Mouse (Mus musculus) heart, embryonic 15.5 days (tissue): ENCODE measurements around the gene Abcf3. TPM values are rescaled to one million over a fixed set of nuclear protein-coding genes. Genes with fewer than 3 reads are reported as not detected.

Source experiments
- ATAC-seq: fragments of 200-750 bp; cut with Nextera tagmentation; replicated peaks from 2 replicates; pipeline ENCODE4 v1.8.0; 2017; ENCODE audit warnings: low read depth, moderate TSS enrichment; ENCODE audit not compliant: insufficient number of reproducible peaks, insufficient read depth, low FRiP score
- H3K27ac ChIP-seq: fragments of 300-500 bp; sonication (generic); 2 replicates; pipeline ENCODE4 v1.5.1; 2015; ENCODE audit warnings: mild to moderate bottlenecking, inconsistent platforms
- H3K27me3 ChIP-seq: fragments of 300-500 bp; sonication (generic); 2 replicates; pipeline ENCODE4 v1.6.1; 2015; ENCODE audit warnings: inconsistent platforms
- H3K36me3 ChIP-seq: fragments of 300-500 bp; sonication (generic); 2 replicates; pipeline ENCODE4 v1.6.1; 2015; ENCODE audit warnings: mild to moderate bottlenecking, inconsistent platforms
- H3K4me1 ChIP-seq: fragments of 300-500 bp; sonication (generic); replicated peaks from 2 replicates; pipeline ENCODE4 v1.6.1; 2015; ENCODE audit warnings: inconsistent platforms
- H3K4me2 ChIP-seq: fragments of 300-500 bp; sonication (generic); 2 replicates; pipeline ENCODE4 v1.6.1; 2015; ENCODE audit warnings: inconsistent platforms, mild to moderate bottlenecking, moderate library complexity
- H3K4me3 ChIP-seq: fragments of 300-500 bp; sonication (generic); 2 replicates; pipeline ENCODE4 v1.5.1; 2015; ENCODE audit warnings: mild to moderate bottlenecking, inconsistent platforms
- H3K9ac ChIP-seq: fragments of 300-500 bp; sonication (generic); 2 replicates; pipeline ENCODE4 v1.6.1; 2015; ENCODE audit warnings: mild to moderate bottlenecking, inconsistent platforms
- H3K9me3 ChIP-seq: fragments of 300-500 bp; sonication (generic); replicated peaks from 2 replicates; pipeline ENCODE4 v1.6.1; 2016; ENCODE audit warnings: inconsistent platforms
- WGBS: fragments of 180-500 bp; shearing (Covaris S2); methylation state at CpG from one replicate; pipeline ENCODE4 v1.1.7; 2015; ENCODE audit warnings: mixed read lengths; 5-methylcytosine and 5-hydroxymethylcytosine counted together
- polyA plus RNA-seq: library from polyadenylated mRNA; unstranded; fragments of >200 nt; fragmentation: Nextera tagmentation; extraction: Ambion mirVana; gene quantifications from 2 replicates; pipeline ENCODE4 v1.2.1, GENCODE M21; 2015

Gene Abcf3
- polyA plus RNA-seq, 1 experiment from 2014 or later: 47.1 TPM

DNA sequence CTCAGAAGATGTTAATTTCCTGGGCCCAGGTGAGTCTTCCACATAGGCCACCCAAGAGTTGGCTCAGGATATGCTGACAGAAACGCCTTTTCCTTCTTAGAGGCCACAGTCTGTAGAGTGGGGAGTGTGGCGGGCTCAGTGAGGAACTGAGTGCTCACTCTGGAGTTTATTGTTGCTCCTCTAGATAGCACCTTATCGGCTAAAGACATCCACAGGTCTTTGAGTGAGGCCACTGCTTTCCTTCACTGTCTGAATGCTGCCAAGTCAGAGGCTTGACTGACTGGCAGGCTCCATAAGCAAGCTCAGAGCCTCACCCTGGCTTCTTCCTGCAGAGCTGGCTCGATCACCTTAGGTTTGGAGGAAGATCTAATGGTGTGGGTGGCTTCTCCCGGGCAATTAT is 19.6 kb upstream of the Abcf3 start:
- no peak for ATAC-seq
- no peak overlapping the region for H3K4me3 ChIP-seq
- H3K27me3 ChIP-seq: no peaks in the 10 kb centered on the region
- H3K36me3 ChIP-seq: peaks cover 89% of the 10 kb centered on the region
- WGBS: 93% methylated on average over 5 of the region's 5 CpGs
- H3K4me2 ChIP-seq: no peak overlapping the region
- H3K9ac ChIP-seq: no peak overlapping the region
- no peak overlapping the region for H3K27ac ChIP-seq
- no peaks in the 10 kb centered on the region for H3K9me3 ChIP-seq
- H3K4me1 ChIP-seq: no peaks in the 10 kb centered on the region

DNA sequence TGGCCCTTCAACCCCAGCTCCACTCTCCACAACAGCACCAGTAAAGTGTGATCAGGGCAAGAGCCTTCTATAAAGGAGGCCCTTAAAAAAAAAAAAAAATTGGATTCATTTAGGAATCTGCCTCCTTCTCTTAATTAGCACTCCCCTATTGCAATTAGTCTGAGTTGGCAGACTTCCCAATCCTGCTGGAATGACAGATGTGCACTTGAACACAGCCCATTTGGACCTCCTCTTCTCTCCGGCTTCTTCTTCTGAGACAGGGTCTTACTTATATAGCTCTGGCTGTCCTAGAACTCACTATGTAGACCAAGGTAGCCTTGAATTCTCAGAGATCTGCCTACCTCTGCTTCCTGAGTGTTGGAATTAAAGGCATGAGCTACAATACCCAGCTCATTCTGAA is 19.0 kb upstream of the Abcf3 start:
- no peaks in the 10 kb centered on the region for H3K27me3 ChIP-seq
- no peak overlapping the region for H3K4me2 ChIP-seq
- peaks cover 83% of the 10 kb centered on the region for H3K36me3 ChIP-seq
- H3K4me1 ChIP-seq: no peaks in the 10 kb centered on the region
- ATAC-seq: no peak
- H3K27ac ChIP-seq: no peak overlapping the region
- no peaks in the 10 kb centered on the region for H3K9me3 ChIP-seq
- no peak overlapping the region for H3K4me3 ChIP-seq
- H3K9ac ChIP-seq: no peak overlapping the region
- WGBS: 64% methylated on average over 1 of the region's 1 CpGs

DNA sequence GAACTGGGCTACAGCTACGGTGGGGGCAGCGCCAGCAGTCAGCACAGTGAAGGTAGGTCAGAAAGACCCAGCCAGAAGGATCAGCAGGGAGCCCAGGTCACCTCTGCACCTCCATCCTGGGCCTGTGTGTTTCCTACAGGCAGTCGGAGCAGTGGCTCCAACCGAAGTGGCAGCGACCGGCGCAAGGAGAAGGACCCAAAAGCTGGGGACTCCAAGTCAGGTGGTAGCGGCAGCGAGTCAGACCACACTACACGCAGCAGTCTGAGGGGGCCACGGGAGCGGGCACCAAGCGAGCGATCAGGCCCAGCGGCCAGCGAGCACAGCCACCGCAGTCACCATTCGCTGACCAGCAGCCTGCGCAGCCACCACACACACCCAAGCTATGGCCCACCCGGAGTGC is 17.4 kb upstream of the Abcf3 start:
- Histone ChIP-seq H3K27me3 (no peaks in the 10 kb centered on the region), H3K9me3 (no peaks in the 10 kb centered on the region), H3K9ac (no peak overlapping the region), H3K4me2 (no peak overlapping the region), H3K27ac (no peak overlapping the region), H3K4me3 (no peak overlapping the region), H3K36me3 (peaks cover 70% of the 10 kb centered on the region), H3K4me1 (peaks cover under 1% of the 10 kb centered on the region)
- no peak for ATAC-seq
- 93% methylated on average over 20 of the region's 20 CpGs for WGBS

DNA sequence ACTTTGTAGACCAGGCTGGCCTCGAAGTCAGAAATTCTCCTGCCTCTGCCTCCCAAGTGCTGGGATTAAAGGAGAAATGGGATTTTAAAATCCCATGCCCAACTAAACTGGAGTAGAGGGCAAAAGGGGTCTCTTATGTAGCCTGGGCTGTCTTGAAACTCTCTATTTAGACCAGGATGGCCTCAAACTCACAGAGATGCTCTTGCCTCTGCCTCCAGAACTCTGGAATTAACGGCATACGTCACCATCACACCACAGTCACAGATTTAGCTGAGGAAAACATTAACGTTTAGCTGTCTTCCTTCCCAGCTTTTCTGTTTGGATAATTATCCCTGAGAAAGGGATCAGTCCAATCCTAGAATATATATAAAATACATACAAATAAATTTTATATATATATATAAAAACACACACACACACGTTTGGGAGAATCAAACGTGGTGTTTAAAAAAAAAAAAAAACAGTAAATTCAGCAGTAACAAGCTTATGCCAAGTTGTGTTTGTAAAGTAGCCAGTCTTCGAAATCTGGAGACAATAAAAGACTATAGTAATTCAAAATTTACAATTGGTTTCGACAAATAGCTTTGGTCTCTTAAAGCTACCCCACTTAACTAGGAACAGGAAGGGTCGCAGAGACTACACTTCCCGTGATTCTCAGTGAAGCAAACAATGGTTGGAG is 13.6 kb upstream of the Abcf3 start:
- no peaks in the 10 kb centered on the region for H3K27me3 ChIP-seq
- WGBS: 49% methylated on average over 10 of the region's 10 CpGs
- ATAC-seq: no peak
- H3K4me3 ChIP-seq: no peak overlapping the region
- no peaks in the 10 kb centered on the region for H3K9me3 ChIP-seq
- H3K9ac ChIP-seq: no peak overlapping the region
- no peak overlapping the region for H3K27ac ChIP-seq
- peaks cover 52% of the 10 kb centered on the region for H3K36me3 ChIP-seq
- peaks cover 28% of the 10 kb centered on the region for H3K4me1 ChIP-seq
- H3K4me2 ChIP-seq: peak overlapping the region; percentile 37; the same call in 1 of the 2 replicates

DNA sequence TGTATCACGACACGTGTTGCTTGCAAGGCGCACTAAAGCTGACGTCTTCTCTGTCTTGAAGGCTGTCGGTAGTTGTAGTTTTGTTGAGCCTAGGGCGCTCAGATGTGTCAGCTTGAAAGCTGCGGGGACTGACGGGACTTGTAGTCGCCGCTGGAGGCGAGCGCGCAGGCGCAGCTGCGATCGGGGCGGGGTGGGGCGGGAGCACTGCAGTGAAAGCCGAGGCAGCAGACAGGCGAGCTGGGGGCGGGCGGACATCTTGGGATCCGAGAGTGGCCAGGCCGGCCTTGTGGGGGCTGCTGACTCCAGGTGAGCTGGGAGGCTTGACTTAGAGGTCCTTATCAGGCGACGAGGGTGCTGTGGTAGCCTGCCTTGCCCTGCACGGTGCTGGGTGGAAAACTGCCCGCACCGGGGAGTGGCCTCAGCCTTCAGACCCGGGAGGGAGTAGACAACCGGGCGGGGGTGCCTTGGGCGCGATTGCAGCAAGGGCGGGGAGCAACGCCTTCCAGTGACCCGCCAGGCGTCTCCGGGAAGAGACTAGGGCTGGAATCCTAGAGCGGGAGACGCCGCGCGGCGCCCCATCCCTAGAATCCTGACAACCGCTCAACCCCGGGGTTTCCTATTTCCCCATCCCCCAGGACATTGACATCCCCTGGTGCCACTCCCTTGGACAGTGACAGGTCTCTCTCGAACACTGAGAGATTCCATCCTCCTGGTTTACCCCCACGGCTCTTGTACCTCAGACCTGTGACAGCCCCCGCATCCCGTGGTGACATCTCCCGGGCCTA is 12.9 kb upstream of the Abcf3 start, which contains the start of gene Ap2m1:
TSS of gene Ap2m1 (plus strand) at position 183 of the 785 bp plus-strand sequence.
- ATAC-seq: peak; percentile 96
- H3K4me2 ChIP-seq: peak within 1 kb of the TSS; percentile 82
- H3K4me1 ChIP-seq: peaks cover 28% of the 10 kb centered on the region
- H3K27ac ChIP-seq: peak within 1 kb of the TSS; percentile 87
- no peaks in the 10 kb centered on the region for H3K9me3 ChIP-seq
- H3K36me3 ChIP-seq: peaks cover 53% of the 10 kb centered on the region
- H3K27me3 ChIP-seq: no peaks in the 10 kb centered on the region
- under 1% methylated on average over 52 of the region's 52 CpGs for WGBS
- H3K9ac ChIP-seq: peak within 1 kb of the TSS; percentile 93
- H3K4me3 ChIP-seq: peak within 1 kb of the TSS; percentile 79

DNA sequence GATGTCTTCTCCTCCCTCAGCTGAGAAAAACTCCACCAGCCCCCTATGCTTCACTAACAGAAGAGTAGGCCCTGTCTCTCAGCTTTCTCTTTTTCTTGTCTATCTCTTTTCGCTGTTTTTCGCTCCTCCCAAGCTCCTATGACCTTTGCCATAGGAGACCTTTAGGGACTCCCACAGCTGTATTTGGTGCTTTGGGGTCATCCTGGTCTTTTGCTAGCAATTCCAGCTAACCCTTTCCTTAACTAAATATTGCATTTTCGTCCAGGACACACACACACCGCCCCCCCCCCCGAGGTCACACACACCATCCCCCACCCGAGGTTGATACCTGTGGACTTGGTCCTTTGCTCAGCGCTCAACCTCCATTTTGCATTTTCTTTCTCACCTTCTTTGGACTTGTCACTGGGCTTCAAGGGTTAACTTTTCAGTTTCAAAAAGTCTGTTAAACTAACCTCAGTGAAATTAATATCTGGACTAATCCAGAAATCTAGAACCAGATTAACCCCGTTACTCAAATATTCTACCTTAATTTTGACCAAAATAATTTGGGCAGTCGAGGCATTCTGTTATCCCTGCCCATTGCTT is 12.2 kb upstream of the Abcf3 start:
- Histone ChIP-seq H3K27me3 (no peaks in the 10 kb centered on the region), H3K27ac (peak overlapping the region; percentile 87), H3K4me3 (peak overlapping the region; percentile 79), H3K36me3 (peaks cover 53% of the 10 kb centered on the region), H3K9me3 (no peaks in the 10 kb centered on the region), H3K4me2 (peak overlapping the region; percentile 82), H3K4me1 (peaks cover 28% of the 10 kb centered on the region), H3K9ac (peak overlapping the region; percentile 93)
- 26% methylated on average over 9 of the region's 9 CpGs for WGBS
- no peak for ATAC-seq

DNA sequence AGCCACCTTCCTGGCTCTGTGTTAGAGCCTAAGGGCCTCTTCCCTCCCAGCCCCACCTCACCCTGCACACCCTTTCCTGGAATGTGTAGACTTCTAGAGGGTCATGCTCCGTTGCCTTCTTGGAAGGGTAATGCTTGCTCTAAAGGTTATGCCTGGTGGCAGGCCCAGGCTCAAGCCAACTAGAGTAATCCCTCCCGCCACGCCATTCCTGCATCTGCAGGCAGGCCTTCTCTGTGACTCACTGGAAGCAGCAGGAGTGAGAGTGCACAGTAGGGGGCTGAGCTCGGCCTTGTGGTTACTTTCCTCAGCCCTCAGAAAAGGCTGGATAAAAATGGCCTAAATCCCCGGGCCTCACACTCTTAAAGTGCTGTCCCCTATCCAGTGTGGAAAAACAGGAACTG is 11.3 kb upstream of the Abcf3 start:
- Histone ChIP-seq H3K4me3 (peak overlapping the region; percentile 79), H3K27ac (peak overlapping the region; percentile 46; the same call in 1 of the 2 replicates), H3K27me3 (no peaks in the 10 kb centered on the region), H3K4me2 (peak overlapping the region; percentile 82), H3K9me3 (no peaks in the 10 kb centered on the region), H3K36me3 (peaks cover 53% of the 10 kb centered on the region), H3K4me1 (peaks cover 28% of the 10 kb centered on the region), H3K9ac (peak overlapping the region; percentile 28; the same call in 1 of the 2 replicates)
- 22% methylated on average over 5 of the region's 5 CpGs for WGBS
- no peak for ATAC-seq

DNA sequence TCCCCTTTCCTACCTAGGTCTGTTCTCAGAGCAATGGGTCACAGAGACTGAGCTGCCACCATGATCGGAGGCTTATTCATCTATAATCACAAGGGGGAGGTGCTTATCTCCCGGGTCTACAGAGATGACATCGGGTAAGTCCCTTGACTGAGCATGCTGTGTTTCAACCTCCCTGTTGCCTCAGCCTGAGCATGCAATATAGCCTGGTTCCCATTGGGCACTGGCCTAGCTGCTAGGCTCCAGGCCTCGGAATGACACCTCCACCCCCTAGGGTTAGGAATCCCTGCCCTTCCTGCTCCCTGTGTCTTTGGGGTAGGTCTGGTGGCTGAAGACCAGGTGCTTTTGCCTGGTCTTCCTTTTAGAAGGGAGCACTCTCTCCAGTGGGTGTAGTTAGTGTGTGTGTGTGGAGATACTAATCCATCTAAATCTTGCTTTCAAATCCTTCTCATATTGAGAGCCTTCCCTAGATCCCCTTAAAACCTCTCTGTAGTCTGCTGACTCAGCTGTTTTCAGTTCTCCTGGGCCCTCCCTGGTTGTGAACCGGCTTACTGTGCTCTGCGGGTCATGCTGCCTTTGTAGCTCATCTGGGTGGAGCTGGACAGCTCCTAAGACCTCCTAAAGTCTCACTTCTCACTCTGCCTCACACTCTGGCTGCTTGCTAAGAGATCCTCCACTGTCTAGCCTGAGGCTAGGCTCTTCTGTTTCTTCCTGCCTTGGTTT is 10.6 kb upstream of the Abcf3 start:
- H3K4me2 ChIP-seq: peak overlapping the region; percentile 82
- 37% methylated on average over 6 of the region's 6 CpGs for WGBS
- peaks cover 55% of the 10 kb centered on the region for H3K36me3 ChIP-seq

DNA sequence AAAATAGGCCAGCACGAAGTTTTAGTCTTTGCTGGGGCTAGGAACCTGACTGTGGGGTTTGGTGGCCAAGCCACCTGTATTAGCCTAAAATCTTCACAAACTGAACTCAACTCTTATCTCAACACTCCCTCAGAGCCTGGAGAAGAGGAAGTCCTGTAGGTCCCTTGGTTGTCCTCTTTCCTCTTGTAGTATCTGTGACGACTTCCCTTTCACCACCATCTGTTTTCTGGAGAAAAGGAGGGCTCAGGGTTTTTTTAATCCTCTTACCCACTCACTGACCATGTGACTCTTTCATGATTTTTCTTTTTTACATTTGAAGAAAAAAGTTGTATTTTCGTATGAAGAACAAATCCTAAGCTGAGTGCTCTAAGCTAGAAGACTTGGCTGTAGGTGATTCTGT is 8.7 kb upstream of the Abcf3 start:
- Histone ChIP-seq H3K27me3 (no peaks in the 10 kb centered on the region), H3K27ac (no peak overlapping the region), H3K4me1 (peaks cover 28% of the 10 kb centered on the region), H3K36me3 (peaks cover 64% of the 10 kb centered on the region), H3K4me3 (no peak overlapping the region), H3K9me3 (no peaks in the 10 kb centered on the region), H3K9ac (no peak overlapping the region), H3K4me2 (no peak overlapping the region)
- WGBS: 74% methylated on average over 3 of the region's 3 CpGs
- no peak for ATAC-seq

More for the DNA sequence above, 10.6 kb upstream of the Abcf3 start:
- Histone ChIP-seq H3K4me1 (peaks cover 28% of the 10 kb centered on the region), H3K9me3 (no peaks in the 10 kb centered on the region), H3K27ac (no peak overlapping the region), H3K4me3 (peak overlapping the region; percentile 79), H3K9ac (0 out of 2 replicates have a peak overlapping the region, but pooled peaks have one; percentile 9), H3K27me3 (no peaks in the 10 kb centered on the region)
- ATAC-seq: no peak

DNA sequence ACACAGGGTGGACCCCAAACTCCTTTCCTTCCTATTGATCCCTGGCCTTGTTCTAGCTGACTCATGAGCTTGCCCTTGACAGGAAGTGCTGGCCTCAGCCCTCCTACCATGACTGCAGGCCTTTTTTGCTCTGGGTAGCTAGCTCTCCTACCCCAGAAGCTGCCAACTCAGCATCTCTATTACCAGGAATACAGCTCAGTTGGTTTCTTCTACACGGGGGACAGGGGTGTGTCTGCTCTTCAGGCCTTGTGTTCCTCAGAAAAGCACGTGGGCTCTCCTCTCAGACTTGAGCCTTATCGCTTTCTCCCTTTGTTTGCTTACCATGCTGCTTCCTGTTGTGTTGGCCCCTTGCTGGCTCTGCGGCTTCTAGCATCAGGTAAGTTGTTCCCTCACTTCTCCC is 7.9 kb upstream of the Abcf3 start:
- Histone ChIP-seq H3K4me1 (peaks cover 28% of the 10 kb centered on the region), H3K4me2 (no peak overlapping the region), H3K9ac (no peak overlapping the region), H3K27ac (no peak overlapping the region), H3K27me3 (no peaks in the 10 kb centered on the region), H3K36me3 (peaks cover 71% of the 10 kb centered on the region), H3K9me3 (no peaks in the 10 kb centered on the region), H3K4me3 (no peak overlapping the region)
- WGBS: 66% methylated on average over 4 of the region's 4 CpGs
- no peak for ATAC-seq

DNA sequence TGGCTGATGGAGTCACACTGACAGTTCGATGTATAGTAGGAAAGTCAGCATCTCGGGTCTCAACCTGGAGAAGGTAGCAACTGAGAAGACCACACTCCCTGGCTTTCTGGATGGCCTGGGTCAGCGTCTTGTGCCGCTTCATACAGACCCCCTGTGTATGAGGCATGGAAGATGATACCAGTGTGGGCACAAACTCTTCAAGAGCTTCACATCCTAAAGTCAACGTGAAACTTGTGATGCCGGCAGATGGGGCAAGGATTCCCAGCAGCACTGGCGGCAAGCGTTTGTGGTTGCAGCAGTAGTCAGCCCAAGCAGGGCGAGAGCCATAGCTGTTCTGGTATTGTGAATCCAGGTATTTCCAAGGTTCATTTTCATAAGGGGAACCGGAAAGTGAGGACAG is 2.7 kb upstream of the Abcf3 start:
- WGBS: 86% methylated on average over 10 of the region's 10 CpGs
- Histone ChIP-seq H3K4me1 (peaks cover 21% of the 10 kb centered on the region), H3K4me2 (no peak overlapping the region), H3K36me3 (peaks cover 57% of the 10 kb centered on the region), H3K4me3 (no peak overlapping the region), H3K27me3 (no peaks in the 10 kb centered on the region), H3K9ac (no peak overlapping the region), H3K27ac (no peak overlapping the region), H3K9me3 (no peaks in the 10 kb centered on the region)
- no peak for ATAC-seq
